Mouse (Mus musculus): ENCODE results near the gene Rps15.
A peak's percentile ranks its signal among the peaks of the same experiment; 100 is the strongest.

Gene Rps15

DNA sequence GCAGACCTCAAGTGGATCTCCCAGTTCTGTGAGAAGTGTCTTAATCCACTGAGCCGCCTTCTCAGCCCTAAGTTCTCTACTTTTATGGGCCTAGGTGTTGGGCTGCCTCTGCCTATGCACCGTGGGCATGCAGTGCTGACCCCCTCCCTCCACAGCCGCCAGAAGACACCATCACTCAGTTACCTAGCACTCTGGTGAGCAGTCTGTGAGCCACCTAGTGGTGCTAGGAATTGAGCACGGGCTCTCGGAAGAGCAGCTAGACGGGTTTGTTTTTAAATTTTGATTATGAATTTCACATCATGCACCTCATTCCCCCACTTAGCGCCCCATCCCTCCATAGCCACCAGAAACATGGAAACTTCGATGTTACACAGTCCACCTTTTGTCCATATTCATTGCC lies 3.6 kb upstream of the Rps15 start:
- DNase-seq (ENCODE audit: low read depth), result no peak

DNA sequence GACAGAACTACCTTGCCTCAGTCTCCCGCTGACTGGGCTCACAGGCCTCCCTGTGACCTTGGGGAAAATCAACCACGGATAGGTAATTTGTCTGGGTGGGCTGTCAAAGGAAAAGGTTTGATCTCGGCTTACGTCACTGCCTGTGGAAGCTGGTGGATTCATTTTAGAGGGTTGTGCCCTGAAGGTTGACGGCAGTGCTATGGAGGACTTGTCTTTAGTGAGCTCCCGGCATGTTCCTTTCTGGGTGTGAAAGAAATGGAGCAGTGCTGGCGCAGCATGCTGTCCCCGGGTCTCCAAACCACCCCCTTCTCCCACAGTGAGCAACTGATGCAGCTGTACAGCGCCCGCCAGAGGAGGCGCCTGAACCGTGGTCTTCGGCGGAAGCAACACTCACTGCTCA lies 1.1 kb downstream of the Rps15 start:
- peak; percentile 61 for DNase-seq (ENCODE audit: low read depth)

- no peak for DNase-seq (ENCODE audit: low read depth)
Measured at GRCm38 (mm10) chr10:80294311-80294710, 2.1 kb downstream of the Rps15 start.

GRCm38 (mm10) chr10:80294788-80295303 lies 2.6 kb downstream of the Rps15 start:
- no peak for DNase-seq (ENCODE audit: low read depth)

GRCm38 (mm10) chr10:80295618-80296425 lies 3.6 kb downstream of the Rps15 start, which contains the start of gene Apc2:
TSS of gene Apc2 (plus strand) at chr10:80295977.
- peak; percentile 87 for DNase-seq (ENCODE audit: low read depth)

GRCm38 (mm10) chr10:80296824-80297223 lies 4.6 kb downstream of the Rps15 start:
- DNase-seq (ENCODE audit: low read depth), result no peak

GRCm38 (mm10) chr10:80297526-80298133 lies 5.4 kb downstream of the Rps15 start:
- no peak for DNase-seq (ENCODE audit: low read depth)

GRCm38 (mm10) chr10:80298571-80299281 lies 6.5 kb downstream of the Rps15 start:
- DNase-seq (ENCODE audit: low read depth), result no peak

DNA sequence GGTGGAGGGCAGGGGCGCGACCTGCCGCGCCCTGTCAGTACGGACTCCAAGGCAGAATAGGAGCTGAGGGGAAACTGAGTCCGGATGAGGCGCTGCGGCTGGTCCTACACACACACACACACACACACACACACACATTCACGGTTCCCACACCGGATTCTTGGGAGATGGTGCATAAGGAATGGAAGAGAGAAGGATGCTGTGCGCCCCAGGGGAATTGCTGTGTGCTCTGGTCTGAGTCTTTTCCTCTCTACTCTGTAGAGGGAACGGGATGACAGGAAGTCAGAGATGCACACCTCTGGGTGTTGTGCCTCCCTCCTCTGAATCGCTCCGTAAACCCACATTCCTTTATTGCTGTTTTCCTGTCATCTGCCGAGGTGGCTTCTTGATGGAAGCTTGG lies 7.0 kb downstream of the Rps15 start:
- no peak for DNase-seq (ENCODE audit: low read depth)

DNA sequence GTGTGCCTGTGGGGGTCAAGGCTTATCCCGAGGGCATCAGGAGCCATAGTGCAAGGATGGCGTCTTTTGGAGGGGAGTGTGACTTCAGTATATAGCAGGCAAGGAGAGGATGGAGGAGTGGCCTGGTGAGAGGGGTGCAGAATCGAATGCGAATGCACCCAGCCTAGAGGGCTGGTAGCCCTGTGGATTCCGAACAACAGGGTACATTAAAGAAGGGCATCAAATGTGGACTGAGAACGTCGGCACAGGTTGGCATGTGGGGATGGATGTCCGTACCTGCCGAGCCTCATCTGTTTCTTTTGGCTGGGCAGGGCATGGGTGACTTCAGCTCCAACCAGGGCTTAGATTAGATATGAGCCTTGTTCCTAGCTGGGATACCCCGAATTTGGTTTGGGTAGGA lies 7.6 kb downstream of the Rps15 start:
- no peak for DNase-seq (ENCODE audit: low read depth)

GRCm38 (mm10) chr10:80300672-80301181 lies 8.5 kb downstream of the Rps15 start:
- no peak for DNase-seq (ENCODE audit: low read depth)

DNA sequence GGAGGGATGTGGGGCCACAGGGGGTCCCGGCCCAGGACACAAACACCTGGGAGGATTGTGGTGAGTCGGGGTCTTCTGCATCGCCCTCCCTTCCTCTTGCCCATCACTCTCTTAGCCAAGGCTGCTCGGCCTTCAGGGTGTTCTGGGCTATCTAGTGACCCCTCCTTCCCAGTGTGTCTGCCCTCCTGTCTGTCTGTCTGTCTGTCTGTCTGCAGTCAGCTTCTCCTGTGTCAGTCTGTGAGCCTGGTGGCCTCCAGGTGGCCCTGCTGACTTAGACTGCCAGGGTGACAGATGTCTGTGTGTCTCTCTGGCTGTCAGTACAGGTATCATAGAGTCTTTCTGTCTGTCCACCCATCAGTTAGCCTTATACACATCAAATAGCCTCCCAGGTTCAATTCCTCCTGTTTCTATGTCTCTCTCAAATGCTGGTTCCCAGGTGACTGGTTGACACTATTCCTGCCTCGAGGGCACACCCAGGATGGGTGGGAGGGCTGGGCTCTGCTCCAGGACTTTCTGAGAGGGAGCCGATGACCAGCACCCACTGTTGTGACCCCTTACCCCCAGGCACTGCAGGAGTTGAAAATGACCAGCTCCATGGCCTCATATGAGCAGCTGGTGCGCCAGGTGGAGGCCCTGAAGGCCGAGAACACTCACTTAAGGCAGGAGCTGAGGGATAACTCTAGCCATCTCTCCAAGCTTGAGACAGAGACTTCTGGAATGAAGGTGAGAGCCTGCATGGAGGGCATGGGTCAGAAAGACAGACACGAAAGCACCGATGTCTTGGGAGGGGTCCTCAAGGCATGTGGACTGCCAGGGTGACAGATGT lies 9.2 kb downstream of the Rps15 start:
- DNase-seq (ENCODE audit: low read depth), result no peak

GRCm38 (mm10) chr10:80302082-80302355 lies 9.8 kb downstream of the Rps15 start:
- no peak for DNase-seq (ENCODE audit: low read depth)

DNA sequence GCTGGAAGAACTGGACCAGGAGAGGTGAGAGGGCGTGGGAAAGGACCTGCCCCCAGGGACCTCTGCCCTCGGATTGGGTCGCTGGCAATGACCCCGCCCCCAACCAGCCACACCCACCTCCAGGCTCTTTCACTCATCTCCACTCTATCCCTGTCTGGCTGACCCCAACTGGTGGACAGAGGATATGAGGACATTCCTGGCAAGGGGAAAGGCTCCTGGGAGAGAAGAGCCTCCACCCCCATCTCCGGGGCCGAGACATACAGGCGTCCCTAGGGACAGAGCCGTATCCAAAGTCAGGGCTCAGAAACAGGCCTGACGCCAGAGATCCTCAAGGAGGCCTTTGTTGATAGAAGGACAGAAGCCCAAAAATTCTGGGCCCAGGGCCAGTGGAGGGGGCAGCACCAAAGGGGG lies 10.2 kb downstream of the Rps15 start:
- no peak for DNase-seq (ENCODE audit: low read depth)

- no peak for DNase-seq (ENCODE audit: low read depth)
Measured at GRCm38 (mm10) chr10:80304458-80304857, 12.2 kb downstream of the Rps15 start.

DNA sequence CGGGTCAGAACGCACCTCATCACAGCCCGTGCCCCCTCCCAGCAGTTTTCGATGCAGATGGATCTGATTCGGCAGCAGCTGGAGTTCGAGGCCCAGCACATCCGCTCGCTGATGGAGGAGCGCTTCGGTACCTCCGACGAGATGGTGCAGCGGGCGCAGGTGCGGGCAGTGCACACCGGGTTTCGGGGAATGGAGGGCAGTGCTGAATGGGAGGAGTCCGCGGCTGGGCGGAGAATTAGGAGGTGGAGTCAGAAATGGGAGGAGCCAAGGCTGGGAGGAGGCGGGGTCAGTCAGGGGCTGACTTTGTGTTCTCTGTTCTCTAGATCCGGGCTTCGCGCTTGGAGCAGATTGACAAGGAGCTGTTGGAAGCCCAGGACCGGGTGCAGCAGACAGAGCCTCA lies 12.6 kb downstream of the Rps15 start:
- peak; percentile 86 for DNase-seq (ENCODE audit: low read depth)

DNA sequence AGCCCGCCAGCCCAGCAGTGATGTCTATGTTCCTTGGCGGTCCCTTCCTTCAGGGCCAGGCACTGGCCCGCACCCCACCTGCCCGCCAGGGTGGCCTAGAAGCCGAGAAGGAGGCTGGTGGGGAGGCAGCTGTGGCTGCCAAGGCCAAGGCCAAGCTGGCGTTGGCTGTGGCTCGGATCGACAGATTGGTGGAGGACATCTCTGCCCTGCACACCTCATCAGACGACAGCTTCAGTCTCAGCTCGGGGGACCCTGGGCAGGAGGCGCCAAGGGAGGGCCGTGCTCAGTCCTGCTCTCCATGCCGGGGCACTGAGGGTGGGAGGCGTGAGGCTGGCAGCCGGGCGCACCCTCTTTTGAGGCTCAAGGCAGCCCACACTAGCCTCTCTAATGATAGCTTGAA lies 19.3 kb downstream of the Rps15 start:
- no peak for DNase-seq (ENCODE audit: low read depth)

GRCm38 (mm10) chr10:80312586-80313504 lies 20.6 kb downstream of the Rps15 start:
- no peak for DNase-seq (ENCODE audit: low read depth)

- DNase-seq (ENCODE audit: low read depth), result no peak
Measured at GRCm38 (mm10) chr10:80313627-80314201, 21.5 kb downstream of the Rps15 start.

- DNase-seq (ENCODE audit: low read depth), result no peak
Measured at GRCm38 (mm10) chr10:80314494-80315001, 22.3 kb downstream of the Rps15 start.
